Mouse (Mus musculus) stomach, embryonic 16.5 days (tissue): ENCODE data around the gene Ctnnd1. TPM values are rescaled to one million over a fixed set of nuclear protein-coding genes. Genes with fewer than 3 reads are reported as not detected.
"Not testable (repeated sequence)": the region's sequence is repeated elsewhere in the genome, so short reads cannot be mapped to it uniquely, and the experiment has no call there.

Source experiments
- ATAC-seq: fragments of 200-750 bp; cut with Nextera tagmentation; 2 replicates; pipeline ENCODE4 v1.8.0; 2017; ENCODE audit warnings: moderate number of reproducible peaks, moderate TSS enrichment; ENCODE audit not compliant: insufficient read depth, low FRiP score
- H3K27ac ChIP-seq: fragments of 300-500 bp; sonication (generic); 2 replicates; pipeline ENCODE4 v1.5.1; 2014; ENCODE audit warnings: low read length
- H3K27me3 ChIP-seq: fragments of 300-500 bp; sonication (generic); 2 replicates; pipeline ENCODE4 v1.6.1; 2014; ENCODE audit warnings: low read length, control low read depth, mixed read lengths; ENCODE audit not compliant: control insufficient read depth, insufficient read depth
- H3K36me3 ChIP-seq: fragments of 300-500 bp; sonication (generic); 2 replicates; pipeline ENCODE4 v1.6.1; 2014; ENCODE audit warnings: low read length; ENCODE audit not compliant: control insufficient read depth, insufficient read depth
- H3K4me1 ChIP-seq: fragments of 300-500 bp; sonication (generic); 2 replicates; pipeline ENCODE4 v1.6.1; 2014; ENCODE audit warnings: low read length, control low read depth, mixed read lengths; ENCODE audit not compliant: control insufficient read depth, insufficient read depth
- H3K4me2 ChIP-seq: fragments of 300-500 bp; sonication (generic); 2 replicates; pipeline ENCODE4 v1.6.1; 2014; ENCODE audit warnings: low read depth, low read length, mixed read lengths
- H3K4me3 ChIP-seq: fragments of 300-500 bp; sonication (generic); replicated peaks from 2 replicates; pipeline ENCODE4 v1.5.1; 2014; ENCODE audit warnings: mild to moderate bottlenecking, low read length
- H3K9ac ChIP-seq: fragments of 300-500 bp; sonication (generic); 2 replicates; pipeline ENCODE4 v1.6.1; 2014; ENCODE audit warnings: low read length
- H3K9me3 ChIP-seq: fragments of 300-500 bp; sonication (generic); replicated peaks from 2 replicates; pipeline ENCODE4 v1.6.1; 2016; ENCODE audit warnings: low read length, control low read depth; ENCODE audit not compliant: control insufficient read depth
- WGBS: fragments of 180-500 bp; shearing (Covaris S2); extraction: QIAGEN DNeasy Blood & Tissue Kit; methylation state at CpG from one replicate; pipeline ENCODE4 v1.1.7; 2014; 5-methylcytosine and 5-hydroxymethylcytosine counted together
- polyA plus RNA-seq: library from polyadenylated mRNA; unstranded; fragments of >200 nt; fragmentation: Nextera tagmentation; extraction: Ambion mirVana; gene quantifications from 2 replicates; pipeline ENCODE4 v1.2.1, GENCODE M21; 2015

Ctnnd1 gene
- polyA plus RNA-seq, 1 experiment from 2014 or later = 75.7 TPM

- H3K9me3 ChIP-seq = no peaks in the 10 kb centered on the region
- peak; percentile 33; the same call in 1 of the 2 replicates for ATAC-seq
- peak overlapping the region; percentile 100 for H3K4me3 ChIP-seq
- H3K4me2 ChIP-seq = peak overlapping the region; percentile 61
- peaks cover 6% of the 10 kb centered on the region; the same call in 1 of the 2 replicates for H3K36me3 ChIP-seq
- H3K4me1 ChIP-seq = peaks cover 14% of the 10 kb centered on the region
- peak overlapping the region; percentile 55; the same call in 1 of the 2 replicates for H3K27ac ChIP-seq
- WGBS = 8% methylated on average over 22 of the region's 22 CpGs
- H3K27me3 ChIP-seq = no peaks in the 10 kb centered on the region
- H3K9ac ChIP-seq = peak overlapping the region; percentile 76
Measured at GRCm38 (mm10) chr2:84677270-84677967, 26.9 kb upstream of the Ctnnd1 start.

- H3K4me2 ChIP-seq, H3K27me3 ChIP-seq, H3K4me3 ChIP-seq, H3K9me3 ChIP-seq, ATAC-seq, H3K9ac ChIP-seq, H3K27ac ChIP-seq, H3K36me3 ChIP-seq: not testable (repeated sequence)
- peaks cover 16% of the 10 kb centered on the region for H3K4me1 ChIP-seq
- WGBS = 61% methylated on average over 4 of the region's 5 CpGs
Measured at GRCm38 (mm10) chr2:84671535-84671934, 21.0 kb upstream of the Ctnnd1 start.

- Histone ChIP-seq H3K27me3 (no peaks in the 10 kb centered on the region), H3K4me1 (peaks cover 12% of the 10 kb centered on the region; the same call in 1 of the 2 replicates), H3K9me3 (no peaks in the 10 kb centered on the region), H3K27ac (peak within 1 kb of the TSS; percentile 91), H3K4me2 (peak within 1 kb of the TSS; percentile 78), H3K9ac (peak within 1 kb of the TSS; percentile 94), H3K36me3 (peaks cover 4% of the 10 kb centered on the region; the same call in 1 of the 2 replicates), H3K4me3 (peak within 1 kb of the TSS; percentile 87)
- under 1% methylated on average over 20 of the region's 20 CpGs for WGBS
- ATAC-seq = peak; percentile 94
Measured at GRCm38 (mm10) chr2:84670569-84670933, 20.0 kb upstream of the Ctnnd1 start, which contains the start of gene Selenoh. Gene Selenoh, minus strand, starts transcription at chr2:84670770.

- peak; percentile 64 for ATAC-seq
- WGBS = 2% methylated on average over 39 of the region's 39 CpGs
- peak overlapping the region; percentile 94 for H3K9ac ChIP-seq
Measured at GRCm38 (mm10) chr2:84669828-84670568, 19.4 kb upstream of the Ctnnd1 start.

GRCm38 (mm10) chr2:84666081-84666480, 15.5 kb upstream of the Ctnnd1 start:
- no peak overlapping the region for H3K4me2 ChIP-seq
- H3K36me3 ChIP-seq = no peaks in the 10 kb centered on the region
- ATAC-seq = no peak
- H3K9me3 ChIP-seq = no peaks in the 10 kb centered on the region
- H3K27me3 ChIP-seq = no peaks in the 10 kb centered on the region
- WGBS = 46% methylated on average over 12 of the region's 12 CpGs
- peak overlapping the region; percentile 35; the same call in 1 of the 2 replicates for H3K27ac ChIP-seq
- peaks cover 11% of the 10 kb centered on the region; the same call in 1 of the 2 replicates for H3K4me1 ChIP-seq
- no peak overlapping the region for H3K4me3 ChIP-seq
- no peak overlapping the region for H3K9ac ChIP-seq

More at GRCm38 (mm10) chr2:84669828-84670568, 19.4 kb upstream of the Ctnnd1 start:
- Histone ChIP-seq H3K9me3 (no peaks in the 10 kb centered on the region), H3K4me3 (peak overlapping the region; percentile 87), H3K4me1 (peaks cover 12% of the 10 kb centered on the region; the same call in 1 of the 2 replicates), H3K36me3 (no peaks in the 10 kb centered on the region), H3K27me3 (no peaks in the 10 kb centered on the region), H3K27ac (peak overlapping the region; percentile 91), H3K4me2 (peak overlapping the region; percentile 78)

GRCm38 (mm10) chr2:84662866-84663265, 12.3 kb upstream of the Ctnnd1 start:
- H3K4me2 ChIP-seq = no peak overlapping the region
- H3K27ac ChIP-seq = no peak overlapping the region
- H3K27me3 ChIP-seq = no peaks in the 10 kb centered on the region
- H3K9ac ChIP-seq = no peak overlapping the region
- H3K36me3 ChIP-seq = no peaks in the 10 kb centered on the region
- 33% methylated on average over 2 of the region's 2 CpGs for WGBS
- H3K9me3 ChIP-seq = no peaks in the 10 kb centered on the region
- no peak overlapping the region for H3K4me3 ChIP-seq
- no peak for ATAC-seq
- H3K4me1 ChIP-seq = no peaks in the 10 kb centered on the region

GRCm38 (mm10) chr2:84660253-84660652, 9.7 kb upstream of the Ctnnd1 start:
- Histone ChIP-seq H3K4me3 (no peak overlapping the region), H3K27ac (no peak overlapping the region), H3K4me1 (no peaks in the 10 kb centered on the region), H3K4me2 (no peak overlapping the region), H3K36me3 (no peaks in the 10 kb centered on the region), H3K27me3 (no peaks in the 10 kb centered on the region), H3K9ac (no peak overlapping the region), H3K9me3 (no peaks in the 10 kb centered on the region)
- no peak for ATAC-seq
- 65% methylated on average over 3 of the region's 3 CpGs for WGBS

- no peaks in the 10 kb centered on the region for H3K4me1 ChIP-seq
- H3K9ac ChIP-seq = no peak within 1 kb of the TSS
- no peak within 1 kb of the TSS for H3K27ac ChIP-seq
- H3K27me3 ChIP-seq = no peaks in the 10 kb centered on the region
- WGBS = 93% methylated on average over 32 of the region's 32 CpGs
- H3K4me3 ChIP-seq = no peak within 1 kb of the TSS
- H3K4me2 ChIP-seq = no peak within 1 kb of the TSS
- ATAC-seq = no peak
- H3K36me3 ChIP-seq = no peaks in the 10 kb centered on the region
- no peaks in the 10 kb centered on the region for H3K9me3 ChIP-seq
Measured at GRCm38 (mm10) chr2:84658806-84659205, 8.2 kb upstream of the Ctnnd1 start, which contains the start of gene Btbd18. Gene Btbd18, plus strand, starts transcription at chr2:84659079.

- H3K4me1 ChIP-seq = peaks cover 4% of the 10 kb centered on the region; the same call in 1 of the 2 replicates
- H3K27ac ChIP-seq = no peak overlapping the region
- WGBS = 70% methylated on average over 1 of the region's 1 CpGs
- H3K4me2 ChIP-seq = no peak overlapping the region
- H3K27me3 ChIP-seq = no peaks in the 10 kb centered on the region
- H3K4me3 ChIP-seq = no peak overlapping the region
- H3K9me3 ChIP-seq = no peaks in the 10 kb centered on the region
- no peak overlapping the region for H3K9ac ChIP-seq
- no peaks in the 10 kb centered on the region for H3K36me3 ChIP-seq
- no peak for ATAC-seq
Measured at GRCm38 (mm10) chr2:84655864-84656263, 5.3 kb upstream of the Ctnnd1 start.
